Mouse (Mus musculus): ENCODE measurements around the gene Drd2. TPM values are rescaled to one million over a fixed set of nuclear protein-coding genes. Genes with fewer than 3 reads are reported as not detected.

The Drd2 gene
- polyA plus RNA-seq, 1 experiment from 2014 or later, result not detected

DNA sequence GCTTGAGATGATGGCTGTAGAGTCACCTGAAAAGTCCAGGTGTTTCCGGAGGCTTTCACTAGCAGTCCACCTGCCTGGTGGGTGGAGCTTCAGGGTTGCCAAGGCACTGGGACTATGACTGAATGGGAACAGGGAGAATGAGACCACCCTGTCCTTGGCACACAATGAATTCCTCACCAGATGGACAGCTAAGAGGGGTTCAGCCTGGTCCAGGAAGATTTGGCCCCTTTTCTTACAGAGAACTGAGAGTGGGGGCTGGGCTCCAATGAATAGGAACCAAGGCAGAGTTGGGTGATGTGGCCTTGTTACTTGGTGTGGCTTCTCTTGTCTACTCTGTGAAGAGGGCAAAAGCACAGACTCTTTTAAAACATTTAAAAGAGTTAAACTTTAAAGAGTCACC lies 112.0 kb downstream of the Drd2 start:
- H3K4me3 ChIP-seq (ENCODE audit: low read depth, low read length), result no peak overlapping the region
- no peak for ATAC-seq (replicated peaks; ENCODE audit: insufficient number of reproducible peaks, low FRiP score, low TSS enrichment, low read depth)
- no peaks in the 10 kb centered on the region for H3K9me3 ChIP-seq (replicated peaks; ENCODE audit: control insufficient read depth, low read length)
- H3K4me2 ChIP-seq (ENCODE audit: low read depth, low read length), result no peak overlapping the region
- DNase-seq (ENCODE audit: low spot score), result no peak
- H3K27me3 ChIP-seq (ENCODE audit: control insufficient read depth, insufficient read depth, low read length), result no peaks in the 10 kb centered on the region
- WGBS, result 94% methylated on average over 1 of the region's 1 CpGs
- no peak overlapping the region for H3K9ac ChIP-seq (replicated peaks; ENCODE audit: low read length)
- H3K4me1 ChIP-seq (ENCODE audit: control insufficient read depth, insufficient read depth, low read length), result no peaks in the 10 kb centered on the region
- H3K36me3 ChIP-seq (replicated peaks; ENCODE audit: control insufficient read depth, insufficient read depth, low read depth, low read length), result no peaks in the 10 kb centered on the region
- H3K27ac ChIP-seq (replicated peaks; ENCODE audit: low read depth, low read length), result no peak overlapping the region

DNA sequence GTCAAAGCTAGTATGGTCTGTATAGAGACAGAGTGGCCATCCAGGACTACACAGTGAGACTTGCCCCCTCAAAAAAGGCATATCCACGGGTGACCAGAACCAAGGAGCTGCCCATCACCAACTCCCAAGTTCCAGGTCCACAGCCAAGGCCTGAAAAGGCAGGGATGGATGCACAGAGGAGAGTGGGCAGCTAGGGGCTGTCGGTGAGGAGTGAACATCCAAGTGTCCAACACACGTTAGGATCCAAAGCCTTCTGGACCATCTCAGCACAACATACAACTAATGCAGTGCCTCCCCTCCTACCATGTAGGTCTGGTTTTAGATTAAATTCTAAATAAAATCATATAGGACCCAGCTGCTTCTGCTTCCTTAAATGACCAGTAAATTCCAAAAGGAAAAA lies 115.7 kb downstream of the Drd2 start:
- no peaks in the 10 kb centered on the region for H3K9me3 ChIP-seq (replicated peaks; ENCODE audit: control insufficient read depth, low read length)
- no peak overlapping the region for H3K9ac ChIP-seq (replicated peaks; ENCODE audit: low read length)
- no peak for DNase-seq (ENCODE audit: low spot score)
- WGBS, result 89% methylated on average over 3 of the region's 3 CpGs
- H3K27ac ChIP-seq (replicated peaks; ENCODE audit: low read depth, low read length), result no peak overlapping the region
- no peak for ATAC-seq (replicated peaks; ENCODE audit: insufficient number of reproducible peaks, low FRiP score, low TSS enrichment, low read depth)
- no peak overlapping the region for H3K4me3 ChIP-seq (ENCODE audit: low read depth, low read length)
- H3K4me2 ChIP-seq (ENCODE audit: low read depth, low read length), result no peak overlapping the region
- no peaks in the 10 kb centered on the region for H3K36me3 ChIP-seq (replicated peaks; ENCODE audit: control insufficient read depth, insufficient read depth, low read depth, low read length)
- H3K4me1 ChIP-seq (ENCODE audit: control insufficient read depth, insufficient read depth, low read length), result no peaks in the 10 kb centered on the region
- H3K27me3 ChIP-seq (ENCODE audit: control insufficient read depth, insufficient read depth, low read length), result no peaks in the 10 kb centered on the region

Other genes with a start within 250 kb of the Drd2 start
- not detected in 2 replicates for gene Gm4894, start 90.1 kb upstream of the Drd2 start, polyA plus RNA-seq (2014; fragmentation: Nextera tagmentation; extraction: Ambion mirVana)
- gene Ankk1, start 86.4 kb downstream of the Drd2 start, polyA plus RNA-seq (2014; fragmentation: Nextera tagmentation; extraction: Ambion mirVana), result not detected in 2 replicates
- 1.9 and 2.1 TPM in 2 replicates for gene Ttc12, start 145.6 kb downstream of the Drd2 start, polyA plus RNA-seq (2014; fragmentation: Nextera tagmentation; extraction: Ambion mirVana)

All from embryonic facial prominence, embryonic 11.5 days (tissue).